Mouse (Mus musculus): ENCODE measurements around the gene Tff3.
A peak's percentile ranks its signal among the peaks of the same experiment; 100 is the strongest.

The Tff3 gene

GRCm38 (mm10) chr17:31119429-31119828, 10.0 kb downstream of the Tff3 start:
- peak; percentile 27 to 75 for DNase-seq

- DNase-seq, result no peak
Measured at GRCm38 (mm10) chr17:31117946-31118345, 11.5 kb downstream of the Tff3 start.

GRCm38 (mm10) chr17:31116063-31116462, 13.4 kb downstream of the Tff3 start:
- no peak for DNase-seq

- DNase-seq, result no peak
Measured at GRCm38 (mm10) chr17:31113191-31113856, 16.1 kb downstream of the Tff3 start.

- DNase-seq, result no peak
Measured at GRCm38 (mm10) chr17:31108388-31108787, 21.1 kb downstream of the Tff3 start.

GRCm38 (mm10) chr17:31103823-31104222, 25.6 kb downstream of the Tff3 start:
- no peak for DNase-seq

GRCm38 (mm10) chr17:31103007-31103570, 26.4 kb downstream of the Tff3 start:
- DNase-seq, result no peak

- DNase-seq, result no peak
Measured at GRCm38 (mm10) chr17:31098788-31099187, 30.7 kb downstream of the Tff3 start.

- DNase-seq, result no peak
Measured at GRCm38 (mm10) chr17:31096893-31097292, 32.6 kb downstream of the Tff3 start.

GRCm38 (mm10) chr17:31095570-31095969, 33.9 kb downstream of the Tff3 start:
- no peak for DNase-seq

GRCm38 (mm10) chr17:31094781-31095180, 34.7 kb downstream of the Tff3 start:
- no peak for DNase-seq

- no peak for DNase-seq
Measured at GRCm38 (mm10) chr17:31091023-31091735, 38.3 kb downstream of the Tff3 start.

GRCm38 (mm10) chr17:31089848-31090247, 39.6 kb downstream of the Tff3 start:
- no peak for DNase-seq

GRCm38 (mm10) chr17:31088711-31089110, 40.7 kb downstream of the Tff3 start:
- DNase-seq, result no peak

GRCm38 (mm10) chr17:31086196-31086595, 43.2 kb downstream of the Tff3 start:
- DNase-seq, result no peak

GRCm38 (mm10) chr17:31085519-31085918, 43.9 kb downstream of the Tff3 start:
- DNase-seq, result no peak

GRCm38 (mm10) chr17:31082296-31083078, 47.0 kb downstream of the Tff3 start:
- DNase-seq, result no peak

- peak in 1 of 2 experiments; percentile 35 for DNase-seq
Measured at GRCm38 (mm10) chr17:31079078-31079840, 50.2 kb downstream of the Tff3 start.

- DNase-seq, result no peak
Measured at GRCm38 (mm10) chr17:31078581-31078980, 50.9 kb downstream of the Tff3 start.

GRCm38 (mm10) chr17:31077561-31077960, 51.9 kb downstream of the Tff3 start:
- no peak for DNase-seq

GRCm38 (mm10) chr17:31075471-31075870, 54.0 kb downstream of the Tff3 start:
- no peak for DNase-seq

Data from kidney, adult 8-10 months (tissue).